Mouse (Mus musculus): ENCODE data around the gene Gm20403.
"Not testable (repeated sequence)": the region's sequence is repeated elsewhere in the genome, so short reads cannot be mapped to it uniquely, and the experiment has no call there.

The Gm20403 gene

GRCm38 (mm10) chr12:54986052-54986717 lies at the start of gene Gm20403:
TSS of gene Gm20403 (minus strand) at chr12:54986529.
- peak; percentile 75 to 76 for DNase-seq

GRCm38 (mm10) chr12:55027088-55027487 lies 40.8 kb upstream of the Gm20403 start:
- no peak for DNase-seq

GRCm38 (mm10) chr12:55023284-55023683 lies 37.0 kb upstream of the Gm20403 start:
- no peak for DNase-seq

- peak in 1 of 2 experiments; percentile 8 for DNase-seq
Observed at GRCm38 (mm10) chr12:55019421-55019877, 33.1 kb upstream of the Gm20403 start.

GRCm38 (mm10) chr12:55017119-55017721 lies 30.9 kb upstream of the Gm20403 start:
- no peak for DNase-seq

- DNase-seq = no peak
Observed at GRCm38 (mm10) chr12:55016339-55017118, 30.2 kb upstream of the Gm20403 start.

- DNase-seq = no peak
Observed at GRCm38 (mm10) chr12:55015428-55015827, 29.1 kb upstream of the Gm20403 start.

- DNase-seq = no peak
Observed at GRCm38 (mm10) chr12:55013626-55014398, 27.5 kb upstream of the Gm20403 start, which contains the start of gene Baz1a. TSS of gene Baz1a (minus strand) at chr12:55014348.

GRCm38 (mm10) chr12:55013031-55013430 lies 26.7 kb upstream of the Gm20403 start:
- no peak for DNase-seq

- DNase-seq = no peak
Observed at GRCm38 (mm10) chr12:55007361-55008008, 21.2 kb upstream of the Gm20403 start.

GRCm38 (mm10) chr12:55006071-55006470 lies 19.7 kb upstream of the Gm20403 start:
- DNase-seq = no peak

GRCm38 (mm10) chr12:55004396-55004795 lies 18.1 kb upstream of the Gm20403 start:
- DNase-seq = no peak

- DNase-seq = no peak
Observed at GRCm38 (mm10) chr12:55003843-55004242, 17.5 kb upstream of the Gm20403 start.

GRCm38 (mm10) chr12:55002532-55002931 lies 16.2 kb upstream of the Gm20403 start:
- not testable (repeated sequence) for DNase-seq

GRCm38 (mm10) chr12:54999016-54999690 lies 12.8 kb upstream of the Gm20403 start:
- peak; percentile 73 to 76 for DNase-seq

GRCm38 (mm10) chr12:54998411-54998810 lies 12.1 kb upstream of the Gm20403 start:
- DNase-seq = no peak

GRCm38 (mm10) chr12:54996979-54997474 lies 10.7 kb upstream of the Gm20403 start:
- no peak for DNase-seq

- DNase-seq = no peak
Observed at GRCm38 (mm10) chr12:54995965-54996364, 9.6 kb upstream of the Gm20403 start.

- no peak for DNase-seq
Observed at GRCm38 (mm10) chr12:54994418-54994817, 8.1 kb upstream of the Gm20403 start.

GRCm38 (mm10) chr12:54994068-54994386 lies 7.7 kb upstream of the Gm20403 start:
- DNase-seq = no peak

GRCm38 (mm10) chr12:54993246-54994067 lies 7.1 kb upstream of the Gm20403 start:
- DNase-seq = no peak

All from lung, postnatal 4 days (tissue).